In genomic region chr9:94669791-94670577, GRCm38 (mm10) we compare ENCODE assay signal across 8 mouse cellular contexts. TPM values are rescaled to one million over a fixed set of nuclear protein-coding genes. Genes with fewer than 3 reads are reported as not detected.
DNase-seq lines count a peak whose midpoint lies in the region; ATAC-seq and TF ChIP-seq lines count a peak whose summit lies in the region.

Gene Slc9a9, plus strand, starts transcription at chr9:94669909.

- no peaks in the 10 kb centered on the region for H3K4me1 ChIP-seq in ES-Bruce4 (ENCODE audit: control insufficient read depth, insufficient read depth, low read length)
- peaks cover 22% of the 10 kb centered on the region for H3K4me1 ChIP-seq in forebrain, embryonic 10.5 days
- peaks cover 3% of the 10 kb centered on the region; the same call in 1 of the 2 replicates for H3K4me1 ChIP-seq in heart, postnatal 0 days (ENCODE audit: control insufficient read depth, insufficient read depth)
- H3K4me1 ChIP-seq in lung, embryonic 14.5 days (ENCODE audit: insufficient read depth), result no peaks in the 10 kb centered on the region
- no peaks in the 10 kb centered on the region for H3K4me1 ChIP-seq in neural tube, embryonic 14.5 days (ENCODE audit: control insufficient read depth, insufficient read depth, low read length)

- H3K9ac ChIP-seq in ES-Bruce4 (ENCODE audit: low read depth, poor library complexity, severe bottlenecking), result no peak within 1 kb of the TSS
- peak within 1 kb of the TSS; percentile 56 for H3K9ac ChIP-seq in heart, postnatal 0 days (replicated peaks; ENCODE audit: low read depth, low read length)
- H3K9ac ChIP-seq in lung, embryonic 14.5 days, result peak within 1 kb of the TSS; percentile 46
- H3K9ac ChIP-seq in neural tube, embryonic 14.5 days (replicated peaks; ENCODE audit: low read depth, low read length), result peak within 1 kb of the TSS; percentile 51; the same call in 1 of the 2 replicates

- H3K9me3 ChIP-seq in ES-Bruce4 (replicated peaks; ENCODE audit: control insufficient read depth, insufficient read depth, low read length, poor library complexity, severe bottlenecking), result 0 out of 2 replicates have a peak, but pooled peaks cover 2% of the 10 kb centered on the region
- H3K9me3 ChIP-seq in forebrain, embryonic 10.5 days, result no peaks in the 10 kb centered on the region
- no peaks in the 10 kb centered on the region for H3K9me3 ChIP-seq in heart, postnatal 0 days (replicated peaks; ENCODE audit: control insufficient read depth, low read length)
- H3K9me3 ChIP-seq in lung, embryonic 14.5 days (ENCODE audit: low read depth, low read length), result no peaks in the 10 kb centered on the region
- no peaks in the 10 kb centered on the region for H3K9me3 ChIP-seq in neural tube, embryonic 14.5 days (ENCODE audit: control insufficient read depth, low read length)

- H3K27ac ChIP-seq in ES-Bruce4 (ENCODE audit: insufficient read depth, low read length), result no peak within 1 kb of the TSS
- peak within 1 kb of the TSS; percentile 56 for H3K27ac ChIP-seq in forebrain, embryonic 10.5 days
- H3K27ac ChIP-seq in heart, postnatal 0 days (ENCODE audit: low read depth), result peak within 1 kb of the TSS; percentile 47; the same call in 1 of the 2 replicates
- H3K27ac ChIP-seq in lung, embryonic 14.5 days (ENCODE audit: low read depth), result 0 out of 2 replicates have a peak within 1 kb of the TSS, but pooled peaks have one; percentile 25
- peak within 1 kb of the TSS; percentile 44; the same call in 1 of the 2 replicates for H3K27ac ChIP-seq in neural tube, embryonic 14.5 days (ENCODE audit: low read depth, low read length)

- H3K4me2 ChIP-seq in heart, postnatal 0 days (ENCODE audit: low read depth, low read length), result peak within 1 kb of the TSS; percentile 86
- peak within 1 kb of the TSS; percentile 86 for H3K4me2 ChIP-seq in lung, embryonic 14.5 days
- H3K4me2 ChIP-seq in neural tube, embryonic 14.5 days (ENCODE audit: low read depth, low read length), result peak within 1 kb of the TSS; percentile 84

- peak; percentile 67; the same call in 1 of the 2 replicates for ATAC-seq in heart, postnatal 0 days (ENCODE audit: insufficient read depth, low read depth)
- peak; percentile 77 for ATAC-seq in lung, embryonic 14.5 days (ENCODE audit: insufficient read depth)
- ATAC-seq in neural tube, embryonic 14.5 days (ENCODE audit: low read depth), result peak; percentile 93

- 4% methylated on average over 23 of the region's 23 CpGs for WGBS in forebrain, embryonic 10.5 days
- WGBS in heart, postnatal 0 days, result 2% methylated on average over 23 of the region's 23 CpGs
- WGBS in lung, embryonic 14.5 days, result 2% methylated on average over 23 of the region's 23 CpGs
- WGBS in neural tube, embryonic 14.5 days, result 1% methylated on average over 23 of the region's 23 CpGs

- peak; percentile 67 for TF ChIP-seq EP300 in ES-Bruce4 (IDR thresholded peaks at IDR 0.05; ENCODE audit: insufficient read depth, low read depth, low read length)
- TF ChIP-seq EP300 in heart, postnatal 0 days (IDR thresholded peaks at IDR 0.05; ENCODE audit: low read depth), result no peak

- H3K36me3 ChIP-seq in ES-Bruce4 (ENCODE audit: control insufficient read depth, insufficient read depth, low read length, poor library complexity, severe bottlenecking), result no peaks in the 10 kb centered on the region
- no peaks in the 10 kb centered on the region for H3K36me3 ChIP-seq in forebrain, embryonic 10.5 days (replicated peaks)
- H3K36me3 ChIP-seq in heart, postnatal 0 days (replicated peaks; ENCODE audit: control insufficient read depth, insufficient read depth, low read length), result no peaks in the 10 kb centered on the region
- H3K36me3 ChIP-seq in lung, embryonic 14.5 days (ENCODE audit: insufficient read depth), result no peaks in the 10 kb centered on the region
- no peaks in the 10 kb centered on the region for H3K36me3 ChIP-seq in neural tube, embryonic 14.5 days (ENCODE audit: control insufficient read depth, insufficient read depth, low read length)

- peak; percentile 87 for DNase-seq in brain, adult 2 months (ENCODE audit: low read depth, low spot score)
- peak; percentile 26 for DNase-seq in forebrain, embryonic 10.5 days (ENCODE audit: extremely low spot score, low spot score)
- DNase-seq in heart, postnatal 0 days (ENCODE audit: low spot score), result peak; percentile 20
- DNase-seq in layer of hippocampus, adult 9-10 months (ENCODE audit: low spot score), result peak; percentile 56
- DNase-seq in lung, embryonic 14.5 days, result peak; percentile 66
- DNase-seq in ovary, postnatal 10 days (ENCODE audit: low spot score), result no peak

- no peak for TF ChIP-seq POLR2A in ES-Bruce4 (IDR thresholded peaks at IDR 0.05; ENCODE audit: insufficient read depth, low read length)

- no peak within 1 kb of the TSS for H3K4me3 ChIP-seq in ES-Bruce4 (ENCODE audit: low read depth, low read length)
- H3K4me3 ChIP-seq in forebrain, embryonic 10.5 days, result peak within 1 kb of the TSS; percentile 50
- peak within 1 kb of the TSS; percentile 72 for H3K4me3 ChIP-seq in heart, postnatal 0 days (ENCODE audit: low read depth, low read length)
- H3K4me3 ChIP-seq in lung, embryonic 14.5 days (ENCODE audit: low read depth, low read length), result peak within 1 kb of the TSS; percentile 36
- peak within 1 kb of the TSS; percentile 55 for H3K4me3 ChIP-seq in neural tube, embryonic 14.5 days (ENCODE audit: low read depth, low read length)

- no peak for TF ChIP-seq CTCF in ES-Bruce4 (IDR thresholded peaks at IDR 0.05; ENCODE audit: low read depth, low read length)
- no peak; the same call in 1 of the 2 replicates for TF ChIP-seq CTCF in heart, postnatal 0 days (IDR thresholded peaks at IDR 0.05; ENCODE audit: low read depth)
- peak; percentile 16; the same call in 1 of the 2 replicates for TF ChIP-seq CTCF in lung, embryonic 14.5 days (IDR thresholded peaks at IDR 0.05; ENCODE audit: low read depth)

- H3K27me3 ChIP-seq in ES-Bruce4 (ENCODE audit: control insufficient read depth, insufficient read depth, low read length, poor library complexity, severe bottlenecking), result no peaks in the 10 kb centered on the region; the same call in 1 of the 2 replicates
- H3K27me3 ChIP-seq in forebrain, embryonic 10.5 days (ENCODE audit: poor library complexity, severe bottlenecking), result peaks cover 14% of the 10 kb centered on the region
- no peaks in the 10 kb centered on the region for H3K27me3 ChIP-seq in heart, postnatal 0 days (ENCODE audit: control insufficient read depth, insufficient read depth, low read length)
- no peaks in the 10 kb centered on the region for H3K27me3 ChIP-seq in lung, embryonic 14.5 days (ENCODE audit: insufficient read depth, low read length)
- no peaks in the 10 kb centered on the region for H3K27me3 ChIP-seq in neural tube, embryonic 14.5 days (ENCODE audit: control insufficient read depth, insufficient read depth, low read length)

RNA-seq across cellular contexts. Expression of gene Slc9a9, which starts in this region (rescaled TPM):
- not detected in 2 replicates for polyA plus RNA-seq in ES-Bruce4 (2011; ENCODE audit: insufficient read depth, insufficient read length, low read depth, missing spikeins)
- 0.91 and 1.2 TPM in 2 replicates for polyA plus RNA-seq in forebrain, embryonic 10.5 days (2016; fragmentation: Nextera tagmentation; extraction: Ambion mirVana)
- 1.3 and 7.1 TPM in 2 replicates for total RNA-seq in heart, postnatal 0 days (2014; rRNA removed; ENCODE audit: low replicate concordance)
- 1.9 and 2.1 TPM in 2 replicates for polyA plus RNA-seq in heart, postnatal 0 days (2015; fragmentation: Nextera tagmentation; extraction: Ambion mirVana)
- 5.0 and 5.1 TPM in 2 replicates for polyA plus RNA-seq in lung, embryonic 14.5 days (2014; fragmentation: Nextera tagmentation; extraction: Ambion mirVana)
- polyA plus RNA-seq in neural tube, embryonic 14.5 days (2014; fragmentation: Nextera tagmentation; extraction: Ambion mirVana), result 8.5 and 14.5 TPM in 2 replicates
